Mouse (Mus musculus): ENCODE results near the gene Tmem234.

- TF ChIP-seq EP300 (IDR thresholded peaks at IDR 0.05; ENCODE audit: insufficient read depth, low read depth, low read length) (no peak), POLR2A (IDR thresholded peaks at IDR 0.05; ENCODE audit: insufficient read depth, low read length) (no peak), CTCF (IDR thresholded peaks at IDR 0.05; ENCODE audit: low read depth, low read length) (no peak)
Measured at GRCm38 (mm10) chr4:129582251-129582650, 18.2 kb upstream of the Tmem234 start.
